Mouse (Mus musculus): Measurements from ENCODE around the gene Trim8.

Trim8 gene

GRCm38 (mm10) chr19:46506372-46506717 lies 4.8 kb downstream of the Trim8 start:
- DNase-seq = no peak

- DNase-seq = no peak
Measured at GRCm38 (mm10) chr19:46507181-46507581, 5.7 kb downstream of the Trim8 start.

- no peak for DNase-seq
Measured at GRCm38 (mm10) chr19:46507806-46508205, 6.3 kb downstream of the Trim8 start.

GRCm38 (mm10) chr19:46508738-46509137 lies 7.2 kb downstream of the Trim8 start:
- DNase-seq = no peak

GRCm38 (mm10) chr19:46509202-46509601 lies 7.7 kb downstream of the Trim8 start:
- no peak for DNase-seq

- DNase-seq = peak in 1 of 2 experiments; percentile 48
Measured at GRCm38 (mm10) chr19:46509736-46510135, 8.2 kb downstream of the Trim8 start.

GRCm38 (mm10) chr19:46510401-46510800 lies 8.9 kb downstream of the Trim8 start:
- DNase-seq = no peak

- DNase-seq = no peak
Measured at GRCm38 (mm10) chr19:46510824-46511223, 9.3 kb downstream of the Trim8 start.

- no peak for DNase-seq
Measured at GRCm38 (mm10) chr19:46511263-46511662, 9.8 kb downstream of the Trim8 start.

- no peak for DNase-seq
Measured at GRCm38 (mm10) chr19:46514387-46514786, 12.9 kb downstream of the Trim8 start.

- DNase-seq = peak; percentile 3 to 7
Measured at GRCm38 (mm10) chr19:46515287-46515821, 13.9 kb downstream of the Trim8 start.

- DNase-seq = peak in 1 of 2 experiments; percentile 15
Measured at GRCm38 (mm10) chr19:46516667-46517528, 15.4 kb downstream of the Trim8 start.

- no peak for DNase-seq
Measured at GRCm38 (mm10) chr19:46517529-46518351, 16.2 kb downstream of the Trim8 start.

- DNase-seq = no peak
Measured at GRCm38 (mm10) chr19:46518352-46518787, 16.9 kb downstream of the Trim8 start.

GRCm38 (mm10) chr19:46518828-46519621 lies 17.5 kb downstream of the Trim8 start:
- DNase-seq = peak in 1 of 2 experiments; percentile 4

- DNase-seq = no peak
Measured at GRCm38 (mm10) chr19:46521698-46522097, 20.2 kb downstream of the Trim8 start.

- DNase-seq = peak in 1 of 2 experiments; percentile 3
Measured at GRCm38 (mm10) chr19:46522433-46523044, 21.0 kb downstream of the Trim8 start.

- peak in 1 of 2 experiments; percentile 21 for DNase-seq
Measured at GRCm38 (mm10) chr19:46523131-46523479, 21.6 kb downstream of the Trim8 start.

- DNase-seq = peak; percentile 37 to 40
Measured at GRCm38 (mm10) chr19:46523480-46524151, 22.1 kb downstream of the Trim8 start.

- no peak for DNase-seq
Measured at GRCm38 (mm10) chr19:46524152-46524544, 22.6 kb downstream of the Trim8 start.

- peak in 1 of 2 experiments; percentile 19 for DNase-seq
Measured at GRCm38 (mm10) chr19:46524601-46525321, 23.3 kb downstream of the Trim8 start.
